Mouse (Mus musculus) brain, embryonic 14.5 days (tissue): Measurements from ENCODE around the gene Tlr4. TPM values are rescaled to one million over a fixed set of nuclear protein-coding genes. Genes with fewer than 3 reads are reported as not detected.

ENCODE experiments used
- DNase-seq: peaks from one replicate; pipeline ENCODE4 v3.0.0-alpha.2; 2011; ENCODE audit warnings: low read depth
- CTCF ChIP-seq: fragments of 200-500 bp; IDR thresholded peaks from 2 replicates; pipeline ENCODE4 v1.5.1; 2012; ENCODE audit warnings: inconsistent platforms, mild to moderate bottlenecking, moderate library complexity, borderline replicate concordance; ENCODE audit not compliant: insufficient read depth, insufficient read length; ENCODE audit errors: extremely low read depth
- POLR2A ChIP-seq: fragments of 200-500 bp; IDR thresholded peaks from 2 replicates; pipeline ENCODE4 v1.6.1; 2012; ENCODE audit warnings: mild to moderate bottlenecking, inconsistent platforms, borderline replicate concordance; ENCODE audit not compliant: poor library complexity, insufficient read depth, insufficient read length, severe bottlenecking; ENCODE audit errors: extremely low read depth
- polyA plus RNA-seq: library from polyadenylated mRNA; depleted of rRNA; stranded (reverse); fragments of >200 nt; gene quantifications from 2 replicates; pipeline ENCODE4 v1.2.3, GENCODE M21; 2012

Gene Tlr4
- polyA plus RNA-seq, 1 experiment: 0.33 TPM

DNA sequence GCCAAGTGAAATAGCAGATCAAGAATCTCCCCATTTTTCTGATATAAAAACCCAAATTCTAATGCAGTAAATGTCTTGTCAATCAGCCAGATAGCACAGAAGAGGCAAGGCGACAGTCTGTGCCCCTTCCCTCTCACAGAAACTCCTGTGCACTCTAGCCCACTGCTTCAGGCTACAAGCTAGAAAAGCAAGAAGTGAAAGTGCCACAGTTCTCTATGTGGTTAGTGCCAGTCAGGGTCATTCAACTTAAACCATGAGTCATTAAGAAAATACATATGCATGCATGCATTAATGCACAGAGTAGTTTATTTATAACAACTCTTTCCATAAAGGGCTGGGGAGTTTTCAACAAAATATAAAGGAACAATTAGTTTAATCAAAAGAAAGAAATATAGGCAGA is 15.9 kb downstream of the Tlr4 start:
- DNase-seq: no peak

GRCm38 (mm10) chr4:66852011-66852410 is 24.6 kb downstream of the Tlr4 start:
- TF ChIP-seq CTCF (no peak), POLR2A (no peak)
- DNase-seq: no peak

More for the DNA sequence above, 15.9 kb downstream of the Tlr4 start:
- TF ChIP-seq POLR2A: no peak
- TF ChIP-seq CTCF: no peak

DNA sequence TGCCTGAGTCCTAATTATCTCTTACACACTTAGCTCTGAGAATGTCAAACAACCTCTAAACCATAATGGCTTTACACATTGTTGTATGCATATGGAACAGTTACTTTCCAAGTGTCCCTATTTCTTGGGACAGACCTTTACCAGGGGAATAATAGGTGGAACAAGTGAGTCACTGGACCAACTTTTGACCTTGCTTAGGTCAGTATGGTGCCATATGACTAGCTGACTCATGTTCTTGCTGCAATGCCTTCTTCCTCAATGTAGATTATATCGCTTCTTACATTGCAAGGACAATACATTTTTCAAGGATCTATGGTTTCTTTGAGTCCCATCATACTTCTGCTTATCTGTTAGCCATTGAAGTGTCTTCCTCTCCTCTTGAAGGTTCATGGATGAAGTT is 29.6 kb downstream of the Tlr4 start:
- TF ChIP-seq CTCF (no peak), POLR2A (no peak)
- no peak for DNase-seq

DNA sequence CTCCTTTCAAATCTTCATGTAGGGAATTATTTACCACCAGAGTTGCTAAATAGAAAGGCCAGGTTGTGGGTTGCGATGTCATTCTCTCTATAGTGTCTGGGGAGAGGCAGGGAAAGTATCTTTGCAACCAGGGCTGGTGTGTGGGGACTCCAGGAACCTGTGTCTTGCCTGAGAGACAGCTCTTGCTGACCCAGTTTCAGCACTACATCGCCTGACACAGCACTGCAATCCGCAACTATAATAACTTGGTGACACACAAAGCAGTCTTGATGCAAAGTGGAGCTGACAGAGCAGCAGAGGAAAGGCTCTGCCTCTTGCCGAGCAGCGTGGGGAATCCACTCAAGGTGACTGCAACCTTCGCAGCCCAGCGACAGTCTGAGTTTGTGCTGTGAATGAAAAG is 42.5 kb downstream of the Tlr4 start:
- DNase-seq: peak; percentile 32
- no peak for TF ChIP-seq POLR2A
- TF ChIP-seq CTCF: no peak

DNA sequence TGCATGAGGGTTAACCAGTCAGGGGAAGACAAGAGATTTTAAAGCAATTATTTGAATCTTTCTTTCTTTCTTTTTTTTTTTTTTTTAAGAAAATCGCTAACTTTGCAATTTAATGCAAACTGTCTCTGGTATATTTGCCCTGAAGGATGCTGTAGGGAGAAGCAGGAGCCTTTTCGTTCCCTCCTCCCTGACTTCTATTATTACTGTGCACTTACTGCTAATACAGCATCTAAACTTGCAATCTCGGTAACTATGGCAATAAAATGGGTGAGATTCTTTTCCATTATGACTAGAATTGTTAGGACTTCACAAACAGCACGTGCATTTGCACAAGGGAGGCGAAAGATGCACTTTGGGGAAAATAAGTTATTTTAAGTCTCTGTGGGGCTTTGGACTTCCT is 44.6 kb downstream of the Tlr4 start:
- TF ChIP-seq POLR2A (no peak), CTCF (no peak)
- DNase-seq: peak; percentile 35

DNA sequence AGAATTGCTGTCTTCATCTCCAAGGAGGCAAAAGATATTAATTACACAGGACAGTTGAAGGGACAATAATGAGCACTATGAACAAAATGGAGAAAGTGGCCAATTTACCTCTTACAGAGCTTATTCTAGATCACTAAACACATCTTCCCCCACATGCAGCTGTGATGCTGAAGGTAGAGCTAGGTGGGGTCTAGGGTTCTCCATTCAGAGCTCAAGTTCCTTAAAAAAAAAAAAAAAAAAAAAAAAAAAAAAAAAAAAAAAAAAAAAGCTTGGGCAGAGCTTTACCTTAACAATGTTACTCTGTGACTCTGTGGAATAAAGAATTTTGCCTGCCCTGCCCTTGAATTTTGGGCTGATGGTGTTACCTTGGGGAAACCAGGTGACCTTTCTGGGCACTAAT is 46.0 kb downstream of the Tlr4 start:
- TF ChIP-seq CTCF (no peak), POLR2A (no peak)
- no peak for DNase-seq

DNA sequence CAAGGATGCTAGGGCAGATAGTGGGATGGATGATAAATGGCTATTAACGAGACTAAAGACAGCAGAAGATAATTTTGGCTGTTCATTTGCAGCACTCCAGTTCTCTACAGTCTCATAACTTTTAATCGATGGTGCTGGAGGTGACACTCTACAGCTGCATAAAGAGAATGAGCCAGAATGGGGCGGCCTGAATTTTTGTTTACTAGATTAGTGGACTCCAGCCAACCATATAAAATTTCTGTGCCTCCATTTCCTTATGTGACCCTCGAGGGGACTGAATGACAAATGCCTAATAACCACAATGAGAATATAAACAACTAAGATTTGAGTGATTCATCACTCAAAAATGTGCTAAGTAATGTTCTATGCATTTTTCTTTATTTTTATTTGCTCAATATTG is 48.4 kb downstream of the Tlr4 start:
- TF ChIP-seq CTCF (no peak), POLR2A (no peak)
- DNase-seq: no peak

GRCm38 (mm10) chr4:66877609-66878008 is 50.2 kb downstream of the Tlr4 start:
- DNase-seq: peak; percentile 37
- TF ChIP-seq POLR2A (no peak), CTCF (no peak)

GRCm38 (mm10) chr4:66881496-66881895 is 54.1 kb downstream of the Tlr4 start:
- no peak for DNase-seq
- TF ChIP-seq CTCF: no peak
- TF ChIP-seq POLR2A: no peak

DNA sequence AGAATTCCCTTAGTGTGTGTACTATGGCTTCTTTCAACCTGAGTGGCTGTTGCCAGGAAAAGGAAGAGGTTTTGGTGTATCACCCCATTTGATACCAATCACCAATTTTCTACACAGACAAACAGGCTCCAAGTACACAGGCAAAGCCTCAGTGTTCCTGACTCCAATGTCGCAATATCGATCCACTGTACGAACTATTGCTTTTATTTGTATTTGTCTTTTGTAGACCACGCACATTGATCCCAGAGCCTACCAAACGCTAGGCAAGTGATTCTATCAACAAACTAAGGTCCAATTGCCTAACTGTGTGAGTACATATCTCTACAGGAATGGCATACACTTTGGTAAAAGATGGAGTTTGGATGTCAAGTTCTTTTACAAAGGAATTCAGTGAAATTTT is 55.9 kb downstream of the Tlr4 start:
- no peak for DNase-seq
- no peak for TF ChIP-seq CTCF
- no peak for TF ChIP-seq POLR2A

- TF ChIP-seq CTCF (no peak), POLR2A (no peak)
- peak; percentile 23 for DNase-seq
Measured at GRCm38 (mm10) chr4:66894547-66894946, 67.2 kb downstream of the Tlr4 start.

GRCm38 (mm10) chr4:66894981-66895380 is 67.6 kb downstream of the Tlr4 start:
- TF ChIP-seq POLR2A (no peak), CTCF (no peak)
- no peak for DNase-seq
